Mouse (Mus musculus) monocyte, adult 5-6 weeks (primary cell): ENCODE measurements around the gene Nr2f1. TPM values are rescaled to one million over a fixed set of nuclear protein-coding genes. Genes with fewer than 3 reads are reported as not detected.

Experiments
- ATAC-seq: fragments of 153-309, 156-312 bp; replicated peaks from 2 replicates; pipeline ENCODE4 v1.8.0; 2017; ENCODE audit warnings: mild to moderate bottlenecking; ENCODE audit not compliant: low TSS enrichment, insufficient number of reproducible peaks, severe bottlenecking, poor library complexity, low FRiP score
- total RNA-seq: library from RNA; stranded (forward); fragments of 200-1000, 200-491, 200-594 nt; gene quantifications from 3 replicates; pipeline ENCODE4 v1.2.3, GENCODE M21; 2017

Nr2f1 gene
- total RNA-seq, 1 experiment from 2014 or later: not detected

- ATAC-seq: no peak
Measured at GRCm38 (mm10) chr13:78183986-78184385, 15.6 kb downstream of the Nr2f1 start.

- ATAC-seq: no peak
Measured at GRCm38 (mm10) chr13:78183004-78183403, 16.6 kb downstream of the Nr2f1 start.

GRCm38 (mm10) chr13:78181930-78182558, 17.5 kb downstream of the Nr2f1 start:
- no peak for ATAC-seq

GRCm38 (mm10) chr13:78181071-78181929, 18.3 kb downstream of the Nr2f1 start:
- no peak for ATAC-seq

GRCm38 (mm10) chr13:78180261-78180660, 19.3 kb downstream of the Nr2f1 start:
- no peak for ATAC-seq

GRCm38 (mm10) chr13:78179312-78180097, 20.1 kb downstream of the Nr2f1 start:
- no peak for ATAC-seq

- no peak for ATAC-seq
Measured at GRCm38 (mm10) chr13:78178771-78179170, 20.8 kb downstream of the Nr2f1 start.

GRCm38 (mm10) chr13:78178021-78178420, 21.5 kb downstream of the Nr2f1 start:
- no peak for ATAC-seq

GRCm38 (mm10) chr13:78177381-78177950, 22.1 kb downstream of the Nr2f1 start:
- ATAC-seq: no peak

GRCm38 (mm10) chr13:78175821-78176380, 23.7 kb downstream of the Nr2f1 start:
- ATAC-seq: no peak

- no peak for ATAC-seq
Measured at GRCm38 (mm10) chr13:78174891-78175290, 24.7 kb downstream of the Nr2f1 start.

GRCm38 (mm10) chr13:78174191-78174590, 25.4 kb downstream of the Nr2f1 start:
- ATAC-seq: no peak

GRCm38 (mm10) chr13:78172861-78173260, 26.7 kb downstream of the Nr2f1 start:
- no peak for ATAC-seq

- ATAC-seq: no peak
Measured at GRCm38 (mm10) chr13:78171984-78172636, 27.4 kb downstream of the Nr2f1 start.

GRCm38 (mm10) chr13:78171320-78171719, 28.2 kb downstream of the Nr2f1 start:
- no peak for ATAC-seq

- no peak for ATAC-seq
Measured at GRCm38 (mm10) chr13:78168166-78168565, 31.4 kb downstream of the Nr2f1 start.

- ATAC-seq: no peak
Measured at GRCm38 (mm10) chr13:78164941-78165340, 34.6 kb downstream of the Nr2f1 start.
